Mouse (Mus musculus) adrenal gland, postnatal 10 days (tissue): Measurements from ENCODE around the gene Arid1b. TPM values are rescaled to one million over a fixed set of nuclear protein-coding genes. Genes with fewer than 3 reads are reported as not detected.

Experiments used
- DNase-seq: peaks from one replicate; pipeline ENCODE4 v3.0.0; 2021; ENCODE audit warnings: mixed read lengths
- total RNA-seq, 2 experiments: library from RNA; stranded (reverse); gene quantifications; 2 replicates each; pipeline ENCODE4 v1.2.3; 2021

The Arid1b gene
- total RNA-seq, 2 experiments from 2014 or later = 56.1 to 75.4 TPM

DNA sequence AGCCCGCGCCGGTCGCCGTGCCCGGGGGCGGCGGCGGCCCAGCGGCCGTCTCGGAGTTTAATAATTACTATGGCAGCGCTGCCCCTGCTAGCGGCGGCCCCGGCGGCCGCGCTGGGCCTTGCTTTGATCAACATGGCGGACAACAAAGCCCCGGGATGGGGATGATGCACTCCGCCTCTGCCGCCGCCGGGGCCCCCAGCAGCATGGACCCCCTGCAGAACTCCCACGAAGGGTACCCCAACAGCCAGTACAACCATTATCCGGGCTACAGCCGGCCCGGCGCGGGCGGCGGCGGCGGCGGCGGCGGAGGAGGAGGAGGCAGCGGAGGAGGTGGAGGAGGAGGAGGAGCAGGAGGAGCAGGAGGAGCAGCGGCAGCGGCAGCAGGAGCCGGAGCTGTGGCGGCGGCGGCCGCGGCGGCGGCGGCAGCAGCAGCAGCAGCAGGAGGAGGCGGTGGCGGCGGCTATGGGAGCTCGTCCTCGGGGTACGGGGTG lies 1.5 kb downstream of the Arid1b start:
- peak; percentile 87 for DNase-seq

DNA sequence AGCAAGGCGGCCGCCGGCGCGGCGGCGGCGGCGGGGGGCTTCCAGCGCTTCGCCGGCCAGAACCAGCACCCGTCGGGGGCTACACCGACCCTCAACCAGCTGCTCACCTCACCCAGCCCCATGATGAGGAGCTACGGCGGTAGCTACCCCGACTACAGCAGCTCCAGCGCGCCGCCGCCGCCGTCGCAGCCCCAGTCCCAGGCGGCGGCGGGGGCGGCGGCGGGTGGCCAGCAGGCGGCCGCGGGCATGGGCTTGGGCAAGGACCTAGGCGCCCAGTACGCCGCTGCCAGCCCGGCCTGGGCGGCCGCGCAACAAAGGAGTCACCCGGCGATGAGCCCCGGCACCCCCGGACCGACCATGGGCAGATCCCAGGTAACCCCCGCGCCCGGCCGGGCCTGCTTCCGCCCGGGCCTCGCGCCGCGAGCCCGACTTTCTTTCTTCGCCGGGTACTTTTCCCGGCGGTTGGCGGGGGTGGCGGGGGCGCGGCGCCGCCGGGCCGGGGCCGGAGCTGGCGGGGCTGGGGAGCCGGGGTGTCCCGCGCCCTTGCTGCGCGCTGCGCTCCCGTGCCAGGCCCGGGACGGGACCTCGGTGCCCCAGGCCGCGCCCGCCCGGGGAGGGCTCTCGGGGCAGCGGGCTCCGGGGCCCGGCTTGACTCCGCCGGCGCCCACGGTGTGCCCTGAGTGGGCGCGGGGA lies 2.1 kb downstream of the Arid1b start:
- peak; percentile 73 for DNase-seq

DNA sequence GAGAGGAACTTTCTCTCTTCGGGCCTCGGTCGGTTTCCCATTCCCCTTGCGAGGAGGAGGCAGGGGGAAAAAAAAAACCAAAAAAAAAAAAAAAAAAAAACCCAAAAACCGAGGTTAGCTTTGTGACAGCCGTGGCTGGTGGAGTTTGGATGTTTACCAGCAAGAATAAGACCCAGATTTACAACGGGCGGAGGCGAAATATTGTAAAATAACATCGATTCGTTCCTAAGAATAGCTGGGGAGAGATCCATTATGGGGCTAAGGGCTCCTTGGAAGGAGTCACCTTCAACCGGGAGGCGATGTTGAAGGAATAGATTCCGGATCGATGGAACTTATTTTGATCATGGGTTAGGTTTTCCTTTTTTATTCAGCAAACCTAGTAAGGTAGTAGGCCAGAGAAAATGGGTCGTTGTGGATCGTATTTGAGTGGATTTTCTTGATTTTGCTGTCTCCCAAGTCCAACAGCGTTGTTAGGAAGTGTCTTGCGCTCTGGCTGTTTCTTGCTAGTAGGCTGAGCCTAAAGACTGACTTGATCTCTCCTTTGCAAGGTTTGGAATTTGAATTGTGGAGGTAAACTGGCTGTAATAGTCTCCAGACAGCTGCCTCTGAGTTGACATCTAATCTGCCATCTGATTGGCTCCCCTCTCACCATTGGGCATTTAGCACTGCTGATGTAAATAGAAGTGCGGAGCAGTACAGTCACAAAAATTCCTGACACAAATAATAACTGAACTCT lies 2.9 kb downstream of the Arid1b start:
- DNase-seq = peak; percentile 70

DNA sequence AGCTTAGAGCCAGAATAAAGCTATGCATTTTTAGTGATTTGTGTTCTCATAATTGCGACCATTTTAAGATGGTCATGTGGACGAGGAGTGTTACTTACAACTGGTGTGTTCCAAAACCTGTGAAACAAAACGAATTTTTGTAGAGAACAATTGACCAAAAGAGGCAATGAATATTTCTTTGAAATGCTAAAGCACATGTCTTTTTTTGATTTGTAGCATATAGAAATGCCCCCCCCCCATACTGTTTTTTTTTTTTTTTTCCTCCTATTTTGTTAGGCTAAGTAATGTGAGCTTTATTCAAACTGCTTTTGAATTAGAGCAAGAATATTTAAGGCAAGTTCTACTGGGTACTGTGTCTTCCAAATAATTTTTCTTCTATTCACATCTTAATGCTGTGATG lies 3.8 kb downstream of the Arid1b start:
- DNase-seq = no peak

DNA sequence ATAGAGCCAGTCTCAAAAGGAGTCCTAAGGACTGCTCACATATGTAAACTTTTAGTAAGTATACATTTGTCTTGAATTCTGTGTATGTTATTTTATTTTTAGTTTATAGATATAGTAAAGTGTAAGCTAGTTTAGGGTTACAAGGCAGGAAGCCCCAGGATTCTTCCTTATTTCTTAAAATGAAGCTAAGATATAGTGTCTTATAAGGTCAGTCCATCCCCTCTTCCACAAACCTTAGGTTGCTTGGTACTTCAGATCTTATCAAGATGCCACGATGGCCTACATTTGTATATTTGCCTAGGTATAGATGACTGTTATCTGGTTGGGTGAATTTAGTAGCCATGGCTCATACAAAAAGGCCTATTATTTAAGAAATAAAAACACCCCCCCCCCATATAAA lies 5.1 kb downstream of the Arid1b start:
- DNase-seq = no peak

DNA sequence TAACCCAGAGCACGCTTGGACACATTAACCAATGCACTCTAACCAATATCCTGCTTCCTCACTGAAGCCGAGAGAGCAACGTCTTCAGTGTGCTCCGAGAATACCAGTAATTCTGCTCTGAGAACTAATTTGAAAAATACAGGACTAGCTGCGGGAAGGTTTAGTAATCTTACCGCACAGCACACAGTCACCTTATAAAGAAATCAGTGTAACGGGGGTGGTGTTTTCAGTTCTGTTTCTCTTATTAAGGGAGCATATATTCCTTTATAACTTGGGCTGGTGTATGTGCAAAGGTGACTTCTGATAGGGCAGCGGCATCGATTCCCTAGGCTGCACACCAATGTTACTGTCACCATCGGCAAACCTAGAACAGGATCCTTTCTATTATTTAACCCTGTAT lies 5.9 kb downstream of the Arid1b start:
- no peak for DNase-seq

DNA sequence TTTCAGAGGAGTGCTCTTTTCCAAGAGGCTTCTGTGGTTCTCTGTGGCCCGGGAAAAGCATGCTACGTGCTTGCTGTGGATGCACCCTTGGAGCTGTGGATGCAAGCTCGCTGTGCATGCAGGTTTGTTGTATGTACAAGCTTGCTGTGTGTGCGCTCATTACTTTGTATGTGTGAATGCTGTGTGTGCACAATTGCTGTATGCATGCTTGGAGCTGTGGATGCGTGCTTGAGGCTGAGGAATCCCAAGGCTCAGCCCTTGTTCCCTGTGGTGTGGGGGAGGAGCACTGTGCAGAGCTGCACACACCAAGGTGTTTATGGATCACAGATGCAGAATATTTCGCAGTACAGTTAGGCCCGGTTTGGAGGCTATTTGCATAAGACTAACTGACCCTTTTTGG lies 6.7 kb downstream of the Arid1b start:
- no peak for DNase-seq

DNA sequence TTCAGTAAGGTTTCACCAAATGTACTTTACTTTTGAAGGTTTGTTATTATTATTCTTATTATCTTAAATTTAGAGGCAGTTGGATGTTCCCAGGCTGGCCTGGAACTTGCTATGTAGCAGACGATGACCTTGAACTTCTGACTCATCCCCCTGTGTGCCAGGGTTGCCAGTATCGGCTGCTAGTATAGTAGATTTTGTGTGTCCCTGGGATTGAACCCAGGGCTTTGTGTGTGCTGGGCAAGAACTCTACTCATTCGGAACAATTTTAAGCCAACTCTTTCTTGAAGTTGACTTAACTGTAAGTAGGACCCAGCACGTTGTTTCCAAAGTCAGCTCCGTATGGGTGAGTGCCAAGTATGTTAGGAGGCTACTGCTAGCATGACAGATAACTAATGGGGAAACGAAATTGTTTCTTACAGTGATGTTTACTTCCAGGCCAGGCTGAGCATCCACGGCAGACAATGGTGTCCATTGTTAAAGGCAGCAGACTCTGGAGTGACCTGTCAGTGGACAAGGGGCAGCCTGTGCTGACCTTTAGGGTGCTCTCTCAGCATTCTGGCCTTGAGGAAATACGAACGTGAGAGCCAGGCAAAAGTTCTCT lies 7.5 kb downstream of the Arid1b start:
- DNase-seq = peak; percentile 49

DNA sequence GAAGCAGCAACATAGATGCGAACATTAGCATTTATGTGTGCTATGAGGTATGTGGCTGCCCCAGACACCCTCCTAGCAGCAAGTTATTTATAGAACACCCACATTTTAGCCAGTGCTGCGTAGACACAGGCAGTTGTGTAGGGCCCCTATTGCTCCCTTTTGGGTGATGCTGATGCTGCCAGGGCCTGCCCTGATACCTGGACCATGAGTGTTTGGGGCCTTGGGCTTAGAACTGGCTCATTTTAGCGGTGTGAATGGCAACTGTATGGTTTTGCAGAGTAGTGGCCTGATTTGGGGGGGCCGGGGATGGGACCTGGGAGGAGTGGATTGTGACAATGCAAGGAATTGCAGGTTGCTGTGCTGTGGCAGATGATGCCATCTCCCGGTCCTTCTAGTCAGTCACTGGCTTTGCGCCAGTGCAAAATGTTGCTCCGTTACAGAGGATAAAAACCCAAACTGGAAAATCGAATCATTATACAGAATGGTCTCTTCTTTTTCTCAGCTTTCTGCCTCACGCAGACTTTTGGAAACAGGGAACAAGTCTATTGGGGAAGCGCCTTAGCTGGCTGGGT lies 8.9 kb downstream of the Arid1b start:
- no peak for DNase-seq

DNA sequence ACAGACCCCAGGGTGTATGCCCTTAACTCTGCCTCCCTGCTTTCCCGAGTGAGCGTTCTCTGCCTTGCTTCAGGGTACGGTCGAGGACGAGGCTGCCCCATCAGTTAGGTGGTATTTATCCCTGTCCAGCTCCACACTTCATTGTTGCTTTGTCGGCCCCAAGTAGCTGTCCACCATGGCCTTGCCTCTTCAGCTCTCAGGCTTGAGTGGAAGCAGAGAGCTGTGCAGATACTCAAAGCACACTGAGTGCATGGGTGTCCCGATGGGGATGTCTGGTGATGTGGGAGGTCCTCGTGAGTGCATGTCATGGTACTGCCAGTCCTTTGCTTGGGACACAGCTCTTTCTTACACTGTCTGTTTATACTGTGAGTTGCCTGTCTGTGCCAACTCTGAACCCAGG lies 10.1 kb downstream of the Arid1b start:
- DNase-seq = no peak

DNA sequence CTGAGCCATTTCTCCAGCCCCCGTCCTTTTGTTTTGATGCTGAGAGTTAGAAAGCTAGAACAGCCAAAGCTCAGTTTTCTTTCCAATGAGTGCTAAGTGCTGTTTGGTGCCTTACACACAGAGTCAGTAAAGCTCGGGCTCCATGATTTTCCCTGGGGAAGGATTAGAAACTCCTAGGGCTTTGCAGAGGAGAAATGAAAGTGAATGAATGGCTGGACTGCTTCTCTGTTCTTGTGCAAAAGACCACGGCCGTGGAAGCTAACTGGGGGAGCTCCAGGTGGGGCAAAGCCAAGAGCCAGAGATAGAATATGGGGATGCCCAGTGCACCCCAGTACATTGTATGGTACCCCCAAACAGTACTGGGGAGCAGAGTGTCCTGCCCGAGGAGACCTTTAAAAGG lies 10.6 kb downstream of the Arid1b start:
- no peak for DNase-seq

DNA sequence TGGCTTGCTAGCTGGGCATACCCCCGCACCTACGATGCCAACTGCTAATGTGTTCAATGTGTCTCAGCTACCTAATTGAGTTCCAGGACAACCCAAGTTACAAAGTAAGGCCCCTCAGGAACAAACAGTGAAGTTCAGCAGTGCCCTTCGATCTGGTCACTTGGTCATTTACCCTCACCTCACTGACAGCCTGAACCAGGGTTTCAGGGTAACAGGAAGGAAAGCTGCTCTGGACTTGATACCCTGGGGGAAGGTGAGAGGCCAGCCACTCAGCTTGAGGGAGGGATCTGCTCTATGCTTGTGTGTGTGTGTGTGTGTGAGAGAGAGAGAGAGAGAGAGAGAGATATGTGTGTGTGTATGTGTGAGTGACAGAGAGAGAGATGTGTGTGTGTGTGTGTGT lies 11.2 kb downstream of the Arid1b start:
- DNase-seq = no peak

DNA sequence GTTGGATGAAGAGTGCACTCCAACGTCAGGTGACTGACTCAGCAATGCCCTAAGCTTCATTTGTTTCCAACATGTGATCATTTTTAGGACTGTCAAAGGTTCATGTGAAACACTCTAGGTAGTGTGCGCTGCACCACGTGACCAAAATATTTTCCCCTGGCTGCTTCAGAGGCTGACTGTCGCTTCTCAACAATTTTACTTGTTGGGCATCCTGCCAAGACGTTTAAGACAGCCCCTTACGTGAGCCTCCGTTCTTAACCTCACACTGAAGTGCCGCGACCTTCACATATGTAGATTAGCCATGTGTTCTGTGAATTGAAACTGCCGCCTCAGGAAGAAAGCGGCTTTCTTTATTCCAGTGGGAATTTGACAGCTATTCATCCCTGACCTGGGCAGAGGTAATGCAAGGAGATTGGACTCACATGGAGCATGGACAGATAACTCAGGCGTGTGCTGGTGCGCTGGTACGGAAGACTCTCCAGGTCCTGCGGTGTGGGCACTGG lies 13.1 kb downstream of the Arid1b start:
- DNase-seq = peak; percentile 59

DNA sequence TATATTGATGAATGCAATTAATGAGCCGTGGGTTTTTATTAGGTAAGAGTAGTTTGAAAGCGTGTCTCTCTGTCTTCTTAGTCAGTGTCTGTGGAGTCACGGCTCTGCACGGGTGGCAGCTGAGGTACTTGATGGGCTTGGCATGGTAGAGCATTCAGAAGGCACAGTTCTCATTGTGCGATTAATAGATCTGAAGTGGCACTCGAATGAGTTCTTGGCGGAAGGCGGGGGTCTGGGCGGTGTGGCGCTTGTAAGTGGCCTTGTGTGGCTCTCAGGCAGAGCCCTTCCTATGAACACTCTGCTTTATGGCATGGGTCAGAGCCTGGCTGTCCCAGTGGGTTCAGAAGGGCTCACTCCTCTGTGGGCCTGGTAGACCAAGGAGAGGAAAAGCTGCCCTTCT lies 14.1 kb downstream of the Arid1b start:
- DNase-seq = no peak

DNA sequence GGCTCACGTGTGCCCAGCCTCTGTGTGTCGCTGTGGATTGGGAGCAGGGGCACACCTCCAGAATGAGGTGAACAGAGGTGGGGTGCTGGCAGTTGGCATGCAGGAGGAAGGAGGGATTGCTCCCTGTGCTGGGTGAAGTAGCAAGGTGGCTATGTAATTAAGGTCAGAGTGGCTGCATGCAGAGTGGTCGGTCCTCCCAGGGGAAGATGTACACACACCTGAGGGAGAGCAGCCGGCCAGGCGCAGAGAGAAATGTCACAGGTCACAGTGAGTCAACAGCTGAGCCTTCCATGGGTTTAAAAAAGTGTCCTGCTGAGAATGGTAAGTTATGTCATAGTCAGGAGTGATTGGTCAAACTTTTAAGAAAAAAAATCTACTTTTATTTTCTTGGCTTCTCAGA lies 14.6 kb downstream of the Arid1b start:
- no peak for DNase-seq

DNA sequence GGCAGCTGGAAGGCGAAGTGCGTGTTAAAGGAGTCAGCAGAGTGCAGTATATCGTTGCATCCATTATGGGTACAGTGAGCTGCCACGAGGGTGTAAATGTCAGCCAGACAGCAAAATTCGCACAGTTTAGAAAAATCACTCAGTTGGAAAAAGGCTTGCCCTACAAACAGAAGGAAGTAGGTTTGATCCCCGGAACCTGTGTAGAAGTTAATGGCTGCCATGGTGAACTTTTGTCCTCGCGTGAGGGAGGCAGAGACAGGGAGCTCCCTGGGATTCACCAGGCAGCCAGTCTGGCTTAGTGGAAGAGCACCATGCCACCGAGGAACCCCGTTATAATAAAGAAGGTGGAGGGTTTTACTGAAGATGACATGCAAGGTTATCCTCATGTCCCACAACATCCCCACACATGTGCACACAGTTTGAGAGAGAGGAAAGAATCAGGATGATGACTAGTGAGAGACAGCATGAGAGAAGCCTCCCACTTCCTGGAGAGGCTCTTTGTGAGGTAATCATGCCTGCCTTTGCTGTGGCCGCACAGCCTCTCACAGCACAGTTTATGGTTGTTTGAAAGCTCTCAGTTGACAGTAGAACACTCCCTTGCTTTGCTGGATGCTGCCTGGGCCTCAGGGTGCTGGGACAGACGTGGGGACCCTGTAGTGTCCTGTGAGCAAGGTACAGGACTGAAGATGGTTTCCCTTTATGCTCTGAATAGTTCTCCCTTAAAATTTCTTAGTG lies 15.6 kb downstream of the Arid1b start:
- DNase-seq = no peak

DNA sequence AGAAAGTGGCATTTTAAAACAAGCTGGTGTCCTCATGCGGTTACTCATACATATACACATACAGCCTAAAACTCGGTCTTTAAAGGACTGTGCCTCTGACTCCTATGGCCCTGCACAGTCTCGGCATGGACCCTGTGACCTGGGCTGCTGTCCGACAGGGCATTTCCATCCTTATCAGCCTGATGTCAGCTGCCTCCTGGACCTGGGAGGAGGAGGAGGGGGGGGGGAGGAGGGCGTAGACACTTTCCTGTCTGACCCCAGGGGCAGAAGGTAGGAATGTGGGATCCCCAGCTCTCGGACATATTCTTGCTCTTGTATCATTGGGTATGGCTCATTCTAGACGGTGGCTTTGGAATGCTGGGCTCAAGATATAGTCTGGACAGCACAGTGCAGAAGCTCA lies 16.6 kb downstream of the Arid1b start:
- DNase-seq = no peak

DNA sequence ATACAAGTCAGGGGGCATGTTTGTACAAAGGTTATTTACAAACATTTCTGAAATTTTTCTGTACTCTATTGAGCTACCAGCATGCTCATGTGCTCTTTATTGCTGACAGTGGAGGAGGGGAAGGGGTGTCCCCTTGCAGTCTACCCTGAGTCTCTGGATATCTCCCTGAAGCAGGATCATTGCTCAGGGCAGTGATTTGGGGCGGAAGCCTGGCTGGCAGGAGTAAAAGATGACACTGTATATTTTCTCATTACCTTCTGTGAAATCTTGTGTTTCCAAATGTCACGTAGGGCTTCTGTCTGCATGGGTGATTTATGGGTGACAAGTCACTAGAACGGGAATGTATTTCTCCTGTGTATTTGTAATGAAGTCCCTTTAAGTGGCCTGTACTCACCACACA lies 18.0 kb downstream of the Arid1b start:
- no peak for DNase-seq

DNA sequence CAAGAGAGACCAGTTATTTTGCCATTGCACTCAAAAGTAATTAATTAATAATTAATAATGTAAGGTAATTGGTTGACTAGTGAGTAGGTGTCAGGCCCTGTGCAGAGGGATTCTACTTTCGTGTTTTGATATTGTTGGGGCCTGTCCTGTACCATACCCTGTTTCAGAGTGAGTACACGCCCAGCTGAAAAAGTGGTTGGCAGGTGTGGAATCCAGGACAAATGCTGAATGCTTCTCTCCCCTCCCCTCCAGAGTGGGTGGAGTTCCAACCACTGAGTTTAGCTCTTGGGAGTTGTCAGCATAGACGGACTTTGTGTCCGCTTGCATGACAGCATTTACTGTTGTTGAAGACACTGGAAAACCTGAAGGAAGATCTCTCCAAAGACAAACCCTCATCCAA lies 18.4 kb downstream of the Arid1b start:
- DNase-seq = no peak

DNA sequence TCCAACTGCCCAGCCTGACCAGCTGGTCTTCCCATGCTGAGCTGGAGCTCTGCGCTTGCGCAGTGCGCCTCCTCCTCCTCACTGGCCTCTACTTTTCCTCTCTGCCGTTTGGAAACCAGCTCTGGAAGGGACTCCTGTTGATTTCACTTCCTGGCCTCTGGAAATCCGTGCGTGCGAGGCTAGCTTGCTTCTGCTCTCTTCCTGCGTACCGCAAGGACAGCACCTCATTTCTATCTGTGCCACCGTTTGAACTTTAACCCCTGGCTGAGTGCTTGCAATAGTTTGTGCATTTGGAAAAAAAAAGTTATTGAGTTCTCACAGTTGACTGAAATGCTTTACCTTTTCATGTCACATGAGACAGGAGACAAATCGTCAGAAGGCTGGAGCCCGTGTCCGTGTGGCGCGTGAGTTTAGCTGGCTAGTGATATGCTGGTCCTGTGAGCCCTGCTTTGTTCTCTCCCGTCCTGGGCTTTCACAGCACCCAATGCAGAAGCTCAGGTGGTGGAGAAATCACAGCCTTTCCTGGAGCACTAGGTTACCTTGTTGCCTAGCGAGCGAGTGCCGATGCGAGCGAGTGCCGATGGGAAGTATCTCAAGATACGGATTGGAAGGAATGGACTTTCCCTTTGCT lies 20.3 kb downstream of the Arid1b start:
- DNase-seq = no peak

DNA sequence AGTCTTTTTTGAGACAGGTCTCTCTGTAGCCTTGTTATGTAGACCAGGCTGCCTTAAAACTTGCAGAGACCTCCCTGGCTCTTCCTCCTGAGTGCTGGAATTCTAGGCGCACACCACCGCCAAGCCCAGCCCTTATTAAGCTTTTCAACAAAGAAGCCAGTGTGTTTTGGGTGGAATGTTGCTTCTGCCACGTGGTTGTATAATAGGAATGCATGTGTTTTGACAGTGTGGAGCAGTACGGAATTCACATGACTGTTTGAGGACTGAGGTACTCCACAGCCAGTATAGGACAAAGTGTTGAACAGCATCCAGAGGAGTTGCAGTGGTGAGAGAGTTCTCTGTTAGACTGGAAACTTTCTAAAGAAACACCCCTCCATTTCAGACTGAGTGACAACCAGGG lies 22.3 kb downstream of the Arid1b start:
- DNase-seq = no peak

DNA sequence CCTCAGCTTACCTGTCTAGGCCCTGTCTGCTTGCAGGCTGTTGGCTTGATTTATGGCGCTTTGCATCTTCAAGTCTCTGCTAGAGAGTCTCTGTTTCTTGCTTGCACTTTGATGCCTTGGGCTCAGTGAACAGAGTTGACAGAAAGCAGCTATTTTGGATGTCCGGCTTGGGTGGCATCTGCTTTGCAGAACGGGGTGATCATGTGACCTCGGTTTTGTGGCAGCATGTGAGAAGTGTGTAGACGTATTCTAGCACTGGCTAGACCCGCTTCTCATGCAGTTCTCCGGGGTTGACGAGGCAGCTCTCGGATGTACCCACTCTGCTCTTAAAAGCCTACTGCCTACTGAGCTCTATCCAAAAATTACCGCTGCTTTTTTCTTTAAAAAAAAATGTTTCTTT lies 22.9 kb downstream of the Arid1b start:
- no peak for DNase-seq
